Mouse (Mus musculus) liver, embryonic 13.5 days (tissue): ENCODE data around the gene Ccnjl. TPM values are rescaled to one million over a fixed set of nuclear protein-coding genes. Genes with fewer than 3 reads are reported as not detected.

Source experiments
- ATAC-seq: fragments of 200-750 bp; cut with Nextera tagmentation; 2 replicates; pipeline ENCODE4 v1.8.0; 2017; ENCODE audit warnings: low read depth, mild to moderate bottlenecking, moderate number of reproducible peaks, moderate library complexity
- DNase-seq: peaks from one replicate; pipeline ENCODE4 v3.0.0; 2022
- H3K27ac ChIP-seq: fragments of 300-500 bp; sonication (generic); 2 replicates; pipeline ENCODE4 v1.5.1; 2015; ENCODE audit warnings: moderate library complexity, mild to moderate bottlenecking, inconsistent platforms
- H3K27me3 ChIP-seq: fragments of 300-500 bp; sonication (generic); 2 replicates; pipeline ENCODE4 v1.6.1; 2015; ENCODE audit warnings: mild to moderate bottlenecking, inconsistent platforms
- H3K36me3 ChIP-seq: fragments of 300-500 bp; sonication (generic); 2 replicates; pipeline ENCODE4 v1.6.1; 2015; ENCODE audit warnings: mild to moderate bottlenecking, inconsistent platforms
- H3K4me1 ChIP-seq: fragments of 300-500 bp; sonication (generic); replicated peaks from 2 replicates; pipeline ENCODE4 v1.6.1; 2015; ENCODE audit warnings: inconsistent platforms
- H3K4me2 ChIP-seq: fragments of 300-500 bp; sonication (generic); 2 replicates; pipeline ENCODE4 v1.6.1; 2015; ENCODE audit warnings: inconsistent platforms, mild to moderate bottlenecking, moderate library complexity
- H3K4me3 ChIP-seq: fragments of 300-500 bp; sonication (generic); replicated peaks from 2 replicates; pipeline ENCODE4 v1.5.1; 2015; ENCODE audit warnings: mild to moderate bottlenecking, inconsistent platforms
- H3K9ac ChIP-seq: fragments of 300-500 bp; sonication (generic); 2 replicates; pipeline ENCODE4 v1.6.1; 2015; ENCODE audit warnings: mild to moderate bottlenecking, inconsistent platforms
- H3K9me3 ChIP-seq: fragments of 300-500 bp; sonication (generic); replicated peaks from 2 replicates; pipeline ENCODE4 v1.6.1; 2016; ENCODE audit warnings: inconsistent platforms
- WGBS: fragments of 180-500 bp; shearing (Covaris S2); methylation state at CpG from one replicate; pipeline ENCODE4 v1.1.7; 2015; ENCODE audit not compliant: insufficient replicate concordance; 5-methylcytosine and 5-hydroxymethylcytosine counted together
- polyA plus RNA-seq: library from polyadenylated mRNA; unstranded; fragments of >200 nt; fragmentation: Nextera tagmentation; extraction: Ambion mirVana; gene quantifications from 2 replicates; pipeline ENCODE4 v1.2.1, GENCODE M21; 2015

Ccnjl gene
- polyA plus RNA-seq, 1 experiment from 2014 or later, result 2.7 TPM

DNA sequence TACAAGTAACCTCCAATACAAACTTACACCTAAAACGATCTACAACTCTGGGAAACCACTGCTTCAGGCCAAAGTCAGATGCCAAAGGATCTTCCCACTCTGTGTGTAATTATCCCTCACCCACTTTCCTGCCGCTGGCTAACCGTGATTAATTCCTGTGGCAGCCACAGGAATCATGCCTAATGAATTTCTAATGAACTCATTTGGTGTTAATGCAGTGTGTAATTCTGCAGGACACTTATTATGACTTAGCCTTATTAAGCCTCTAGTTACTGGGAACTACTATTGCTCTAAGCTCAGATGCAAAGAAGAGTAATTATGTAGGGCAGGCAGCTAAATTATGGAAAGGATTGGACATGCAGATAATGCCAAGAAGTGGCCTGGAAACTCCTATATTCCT lies 79.9 kb downstream of the Ccnjl start:
- H3K27ac ChIP-seq, result no peak overlapping the region

DNA sequence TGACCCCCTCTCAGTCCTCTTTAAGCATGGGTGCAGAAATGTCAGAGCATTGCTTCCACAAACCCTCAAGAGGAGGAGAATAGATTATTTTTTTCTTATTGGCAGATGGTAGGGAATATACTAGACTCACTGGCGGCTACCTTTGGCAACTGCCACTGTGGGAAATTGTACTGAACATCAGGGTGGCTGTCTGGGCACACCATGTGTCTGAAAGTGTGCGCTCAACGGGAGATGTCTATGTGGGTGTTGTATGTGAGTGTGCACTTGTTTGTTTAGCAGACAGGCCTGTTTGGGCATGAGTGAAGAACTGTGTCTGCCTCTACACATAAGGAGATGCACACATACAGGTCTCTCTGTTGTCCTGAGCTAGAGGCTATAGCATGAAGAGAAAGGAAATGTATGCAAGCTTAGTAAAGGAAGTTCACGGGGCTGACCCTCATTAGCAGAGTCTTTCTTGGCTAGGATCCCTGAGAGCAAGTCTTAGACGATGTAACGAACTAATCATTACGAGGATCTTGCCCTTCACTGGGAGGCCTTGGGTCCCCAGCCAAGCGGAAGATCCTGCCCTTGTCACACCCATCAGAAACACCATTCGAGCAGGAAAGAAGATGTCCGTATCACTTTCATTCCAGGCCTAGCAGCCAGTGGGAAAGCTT lies 81.5 kb downstream of the Ccnjl start:
- Histone ChIP-seq H3K4me1 (no peaks in the 10 kb centered on the region), H3K36me3 (no peaks in the 10 kb centered on the region), H3K27ac (no peak overlapping the region), H3K4me2 (no peak overlapping the region), H3K4me3 (no peak overlapping the region), H3K9me3 (no peaks in the 10 kb centered on the region), H3K9ac (no peak overlapping the region), H3K27me3 (no peaks in the 10 kb centered on the region)
- ATAC-seq, result no peak
- DNase-seq, result no peak
- 60% methylated on average over 10 of the region's 10 CpGs for WGBS

More for the DNA sequence above, 79.9 kb downstream of the Ccnjl start:
- Histone ChIP-seq H3K36me3 (no peaks in the 10 kb centered on the region), H3K4me3 (no peak overlapping the region), H3K9ac (no peak overlapping the region), H3K4me1 (no peaks in the 10 kb centered on the region), H3K27me3 (no peaks in the 10 kb centered on the region), H3K9me3 (no peaks in the 10 kb centered on the region), H3K4me2 (no peak overlapping the region)
- 69% methylated on average over 3 of the region's 3 CpGs for WGBS
- no peak for ATAC-seq
- DNase-seq, result no peak

DNA sequence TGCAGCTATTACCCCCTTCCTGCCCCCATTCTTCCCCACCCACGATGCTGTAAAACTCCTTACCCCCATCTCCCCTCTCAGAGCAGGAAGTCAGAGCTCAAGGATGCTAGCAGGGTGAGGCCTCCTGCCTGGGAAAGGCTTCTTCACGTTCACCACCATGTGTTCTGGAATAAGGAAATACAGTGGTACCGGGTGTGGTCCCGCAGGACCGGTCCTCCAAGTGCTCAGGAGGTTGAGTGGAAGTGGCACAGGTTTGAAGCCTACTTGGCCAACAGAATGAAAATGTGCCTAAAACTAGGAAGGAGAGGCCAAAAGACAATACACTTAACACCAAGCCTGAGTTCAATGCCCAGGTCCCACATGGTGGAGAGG lies 82.1 kb downstream of the Ccnjl start:
- WGBS, result 56% methylated on average over 5 of the region's 5 CpGs
- ATAC-seq, result no peak
- H3K4me1 ChIP-seq, result no peaks in the 10 kb centered on the region

DNA sequence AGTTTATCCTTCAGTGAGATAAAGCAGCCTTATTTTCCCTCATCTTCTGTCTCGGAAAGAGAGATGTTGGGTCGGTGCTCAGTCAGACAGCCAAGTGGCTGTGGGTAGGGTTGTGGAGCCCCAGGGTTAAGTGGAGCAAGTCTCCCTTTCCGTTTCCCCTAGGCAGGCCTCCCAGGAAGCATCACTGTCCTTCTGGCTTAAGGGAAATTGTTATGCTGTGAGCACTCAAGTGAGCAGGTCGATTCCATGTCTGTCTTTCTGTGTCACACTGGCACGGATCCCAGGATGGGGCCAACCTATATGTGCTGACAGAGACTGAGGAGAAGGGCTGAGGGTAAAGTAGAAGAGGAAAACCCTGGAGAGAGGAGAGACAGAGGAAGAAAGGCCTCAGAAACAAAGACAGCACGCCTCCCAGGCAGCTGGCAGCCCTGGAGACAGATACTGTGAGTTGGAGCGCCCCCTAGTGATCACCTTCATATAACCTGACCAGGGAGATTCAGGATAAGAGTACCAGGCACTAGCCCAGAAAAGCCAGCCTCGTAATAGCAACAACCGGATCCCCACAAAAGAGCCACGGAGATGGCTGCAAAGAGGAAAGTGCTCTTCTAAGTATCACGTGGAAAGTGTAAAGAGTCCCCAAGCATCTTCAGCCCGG lies 84.4 kb downstream of the Ccnjl start:
- Histone ChIP-seq H3K27ac (no peak overlapping the region), H3K4me1 (peaks cover 8% of the 10 kb centered on the region; the same call in 1 of the 2 replicates), H3K4me3 (no peak overlapping the region), H3K27me3 (no peaks in the 10 kb centered on the region), H3K9me3 (no peaks in the 10 kb centered on the region), H3K9ac (no peak overlapping the region), H3K36me3 (no peaks in the 10 kb centered on the region), H3K4me2 (no peak overlapping the region)
- 28% methylated on average over 12 of the region's 12 CpGs for WGBS
- peak; percentile 56 for ATAC-seq
- peak; percentile 46 for DNase-seq

More for the DNA sequence above, 82.1 kb downstream of the Ccnjl start:
- H3K27ac ChIP-seq, result no peak overlapping the region
- no peak overlapping the region for H3K4me3 ChIP-seq
- no peaks in the 10 kb centered on the region for H3K9me3 ChIP-seq
- H3K36me3 ChIP-seq, result no peaks in the 10 kb centered on the region
- no peak for DNase-seq
- H3K9ac ChIP-seq, result no peak overlapping the region
- H3K4me2 ChIP-seq, result no peak overlapping the region
- no peaks in the 10 kb centered on the region for H3K27me3 ChIP-seq

DNA sequence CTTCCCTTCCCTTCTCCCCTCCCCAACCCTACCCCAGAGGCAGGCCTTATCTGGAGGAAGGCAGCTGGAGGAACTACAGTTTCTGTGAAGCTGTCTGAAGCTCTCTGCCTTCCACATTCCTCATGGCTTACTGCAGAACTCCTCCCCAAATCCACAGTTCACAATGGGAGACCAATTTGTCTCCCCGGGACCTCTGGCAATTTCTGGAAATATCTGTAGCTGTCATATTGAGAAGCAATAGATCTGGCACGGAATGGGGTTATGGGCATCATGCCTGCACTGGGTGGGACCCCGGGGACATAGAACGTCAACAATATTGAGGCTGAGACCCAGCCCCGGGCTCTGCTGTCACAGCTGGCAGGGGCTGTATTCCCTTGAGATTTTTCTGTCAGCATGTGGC lies 89.3 kb downstream of the Ccnjl start:
- no peak overlapping the region for H3K4me2 ChIP-seq
- no peaks in the 10 kb centered on the region for H3K9me3 ChIP-seq
- no peak for DNase-seq
- 57% methylated on average over 5 of the region's 5 CpGs for WGBS
- peak overlapping the region; percentile 29; the same call in 1 of the 2 replicates for H3K27ac ChIP-seq
- no peak for ATAC-seq
- no peaks in the 10 kb centered on the region for H3K27me3 ChIP-seq
- no peaks in the 10 kb centered on the region for H3K36me3 ChIP-seq
- H3K4me3 ChIP-seq, result no peak overlapping the region
- peaks cover 23% of the 10 kb centered on the region for H3K4me1 ChIP-seq
- H3K9ac ChIP-seq, result no peak overlapping the region

GRCm38 (mm10) chr11:43618403-43618802 lies 89.8 kb downstream of the Ccnjl start:
- H3K4me1 ChIP-seq, result peaks cover 23% of the 10 kb centered on the region
- no peak overlapping the region for H3K9ac ChIP-seq
- H3K4me3 ChIP-seq, result no peak overlapping the region
- DNase-seq (no peak), ATAC-seq (no peak)
- H3K4me2 ChIP-seq, result no peak overlapping the region
- no peaks in the 10 kb centered on the region for H3K36me3 ChIP-seq
- peak overlapping the region; percentile 29; the same call in 1 of the 2 replicates for H3K27ac ChIP-seq
- no peaks in the 10 kb centered on the region for H3K9me3 ChIP-seq
- H3K27me3 ChIP-seq, result no peaks in the 10 kb centered on the region
- 64% methylated on average over 7 of the region's 7 CpGs for WGBS

GRCm38 (mm10) chr11:43621769-43622168 lies 93.2 kb downstream of the Ccnjl start:
- peaks cover 32% of the 10 kb centered on the region for H3K4me1 ChIP-seq
- no peak overlapping the region for H3K4me3 ChIP-seq
- WGBS, result 49% methylated on average over 5 of the region's 5 CpGs
- no peak overlapping the region for H3K4me2 ChIP-seq
- no peaks in the 10 kb centered on the region for H3K9me3 ChIP-seq
- H3K27ac ChIP-seq, result peak overlapping the region; percentile 32
- DNase-seq, result no peak
- no peak overlapping the region for H3K9ac ChIP-seq
- H3K36me3 ChIP-seq, result no peaks in the 10 kb centered on the region
- H3K27me3 ChIP-seq, result no peaks in the 10 kb centered on the region
- peak; percentile 69 for ATAC-seq

- no peak for ATAC-seq
- no peaks in the 10 kb centered on the region for H3K36me3 ChIP-seq
- no peak for DNase-seq
- no peak overlapping the region for H3K4me3 ChIP-seq
- no peak overlapping the region for H3K9ac ChIP-seq
- no peaks in the 10 kb centered on the region for H3K27me3 ChIP-seq
- H3K4me1 ChIP-seq, result peaks cover 23% of the 10 kb centered on the region
- 83% methylated on average over 1 of the region's 1 CpGs for WGBS
- no peak overlapping the region for H3K27ac ChIP-seq
- H3K9me3 ChIP-seq, result no peaks in the 10 kb centered on the region
- no peak overlapping the region for H3K4me2 ChIP-seq
Measured at GRCm38 (mm10) chr11:43624341-43624740, 95.8 kb downstream of the Ccnjl start.

- DNase-seq (peak; percentile 9), ATAC-seq (peak; percentile 43)
- Histone ChIP-seq H3K36me3 (no peaks in the 10 kb centered on the region), H3K4me3 (peak overlapping the region; percentile 14; the same call in 1 of the 2 replicates), H3K9ac (no peak overlapping the region), H3K27ac (peak overlapping the region; percentile 60), H3K4me2 (peak overlapping the region; percentile 41), H3K9me3 (no peaks in the 10 kb centered on the region), H3K27me3 (no peaks in the 10 kb centered on the region), H3K4me1 (peaks cover 19% of the 10 kb centered on the region)
- 10% methylated on average over 12 of the region's 12 CpGs for WGBS
Measured at GRCm38 (mm10) chr11:43626300-43626926, 97.8 kb downstream of the Ccnjl start.

GRCm38 (mm10) chr11:43626927-43627645 lies 98.5 kb downstream of the Ccnjl start:
- Histone ChIP-seq H3K36me3 (no peaks in the 10 kb centered on the region), H3K4me3 (no peak overlapping the region), H3K9me3 (no peaks in the 10 kb centered on the region), H3K27me3 (no peaks in the 10 kb centered on the region), H3K4me2 (peak overlapping the region; percentile 41; the same call in 1 of the 2 replicates), H3K4me1 (peaks cover 24% of the 10 kb centered on the region), H3K27ac (peak overlapping the region; percentile 60), H3K9ac (no peak overlapping the region)
- ATAC-seq (no peak), DNase-seq (no peak)
- 33% methylated on average over 18 of the region's 18 CpGs for WGBS

DNA sequence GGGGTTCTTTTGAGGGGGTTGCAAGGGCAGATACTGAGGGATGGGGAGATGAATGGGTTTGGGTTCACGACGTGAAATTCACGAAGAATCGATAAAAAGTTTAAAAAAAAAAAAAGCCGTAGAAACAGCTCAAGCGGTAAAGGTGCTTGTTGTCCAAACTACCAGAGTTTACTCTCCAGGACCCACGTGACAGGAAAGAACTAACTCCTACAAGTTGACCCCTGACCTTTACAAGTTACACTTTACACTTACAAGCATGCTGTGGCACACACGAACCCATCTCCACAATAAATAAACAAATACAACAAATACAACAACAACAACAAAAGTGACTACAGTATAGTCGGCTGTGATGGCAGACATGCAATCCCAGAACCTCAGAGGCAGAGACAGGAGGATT lies 103.1 kb downstream of the Ccnjl start:
- Histone ChIP-seq H3K4me3 (no peak overlapping the region), H3K36me3 (no peaks in the 10 kb centered on the region), H3K27me3 (no peaks in the 10 kb centered on the region), H3K9me3 (no peaks in the 10 kb centered on the region), H3K27ac (no peak overlapping the region), H3K4me2 (no peak overlapping the region), H3K4me1 (peaks cover 37% of the 10 kb centered on the region), H3K9ac (no peak overlapping the region)
- no peak for DNase-seq
- ATAC-seq, result no peak
- 66% methylated on average over 9 of the region's 9 CpGs for WGBS
